Mouse (Mus musculus) B cell, adult 67 days (primary cell): Measurements from ENCODE around the gene Cenpb. TPM values are rescaled to one million over a fixed set of nuclear protein-coding genes. Genes with fewer than 3 reads are reported as not detected.

Experiments
- total RNA-seq, 2 experiments: library from RNA; stranded (reverse); gene quantifications; 4 replicates each; pipeline ENCODE4 v1.2.4; 2023

Gene Cenpb
- total RNA-seq = 10 to 100 TPM; 22.2 to 28.5 TPM

GRCm38 (mm10) chr2:131179990-131180587, at the start of gene Cenpb:
Cenpb (minus strand) TSS chr2:131180067.

GRCm38 (mm10) chr2:131206778-131207177, 26.9 kb upstream of the Cenpb start, which contains the start of gene Ap5s1:
Ap5s1 (plus strand) TSS chr2:131207078.

GRCm38 (mm10) chr2:131186771-131187601, 7.1 kb upstream of the Cenpb start, which contains the start of the genes Cdc25b and Spef1:
Cdc25b (plus strand) TSS chr2:131186949.
Spef1 (minus strand) TSS chr2:131187282.

GRCm38 (mm10) chr2:131159938-131160581, 19.8 kb downstream of the Cenpb start, which contains the start of gene 1700037H04Rik:
1700037H04Rik (minus strand) TSS chr2:131160081.

GRCm38 (mm10) chr2:131132930-131133547, 46.8 kb downstream of the Cenpb start, which contains the start of gene Gm11037:
Gm11037 (plus strand) TSS chr2:131133497.

GRCm38 (mm10) chr2:131127161-131127730, 52.6 kb downstream of the Cenpb start, which contains the start of gene Hspa12b:
Hspa12b (plus strand) TSS chr2:131127280.

Other genes starting within 250 kb of the Cenpb start
- gene Gfra4, start 137.0 kb downstream of the Cenpb start, total RNA-seq = not detected
- not detected for gene Adam33, start 116.3 kb downstream of the Cenpb start, total RNA-seq
- under 1 TPM in 1 of 2 experiments, not detected in 1; 0.32 TPM for gene Siglec1, start 93.3 kb downstream of the Cenpb start, total RNA-seq
- gene Hspa12b, start 52.8 kb downstream of the Cenpb start, total RNA-seq = under 1 TPM in 1 of 2 experiments, not detected in 1; 0.35 TPM
- not detected for gene Gm11037, start 46.6 kb downstream of the Cenpb start, total RNA-seq
- 10 to 100 TPM; 18.4 to 18.9 TPM for gene 1700037H04Rik, start 20.0 kb downstream of the Cenpb start, total RNA-seq
- gene Cdc25b, start 6.9 kb upstream of the Cenpb start, total RNA-seq = 10 to 100 TPM; 79.3 to 83.2 TPM
- gene Spef1, start 7.2 kb upstream of the Cenpb start, total RNA-seq = 1 to 10 TPM; 1.2 to 1.7 TPM
- gene Ap5s1, start 27.0 kb upstream of the Cenpb start, total RNA-seq = 10 to 100 TPM; 12.0 to 12.6 TPM
- 10 to 100 TPM; 28.4 to 43.4 TPM for gene Mavs, start 54.0 kb upstream of the Cenpb start, total RNA-seq
- 10 to 100 TPM; 74.5 to 75.2 TPM for gene Pank2, start 82.4 kb upstream of the Cenpb start, total RNA-seq
- 1 to 10 TPM; 4.3 to 4.4 TPM for gene Rnf24, start 172.8 kb upstream of the Cenpb start, total RNA-seq